Mouse (Mus musculus): ENCODE data around the gene Tmem104.

Tmem104 gene

DNA sequence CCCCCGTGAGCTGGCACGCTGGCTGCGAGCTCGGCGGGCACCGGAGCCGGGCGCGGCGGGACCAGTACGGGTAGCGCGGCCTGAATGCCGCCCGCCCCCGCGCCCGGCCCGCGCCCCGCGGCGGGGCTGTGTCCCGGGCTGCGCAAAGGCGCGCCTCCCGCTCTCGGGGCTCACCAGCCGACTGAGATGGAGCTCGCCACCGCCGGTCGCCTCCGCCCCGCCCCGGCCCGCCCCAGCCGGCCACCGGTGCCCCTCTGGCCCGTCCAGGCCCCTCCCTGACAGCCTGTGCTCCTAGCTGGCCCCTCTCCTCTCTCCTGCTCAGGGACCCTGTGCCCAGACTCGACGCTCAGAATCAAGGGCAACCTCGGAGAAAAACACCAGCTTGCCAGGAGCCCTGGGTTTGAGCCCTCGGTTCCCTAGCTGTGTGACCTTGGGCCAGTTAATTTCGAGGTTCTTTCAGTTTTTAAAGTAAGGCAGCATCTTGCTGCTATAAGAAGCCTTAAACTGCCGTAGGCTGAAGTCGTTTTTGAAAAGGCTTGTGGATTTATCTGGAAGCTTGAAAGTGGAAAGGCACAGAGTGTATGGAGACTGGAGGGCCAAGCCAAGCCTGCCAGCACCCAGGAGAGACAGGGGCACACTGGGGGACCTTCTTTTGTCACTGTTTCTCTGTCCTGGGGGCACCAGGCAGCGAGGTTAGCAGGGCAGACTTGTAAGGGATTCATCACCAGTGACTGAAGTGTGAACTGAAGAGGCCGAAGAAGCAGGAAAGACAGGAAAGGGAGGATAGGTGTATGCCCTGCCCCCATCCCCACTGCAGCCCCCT is 80.0 kb downstream of the Tmem104 start, which contains the start of gene Grin2c:
Gene Grin2c (minus strand): TSS at position 183 of the 823 bp plus-strand sequence.
- no peak for DNase-seq

DNA sequence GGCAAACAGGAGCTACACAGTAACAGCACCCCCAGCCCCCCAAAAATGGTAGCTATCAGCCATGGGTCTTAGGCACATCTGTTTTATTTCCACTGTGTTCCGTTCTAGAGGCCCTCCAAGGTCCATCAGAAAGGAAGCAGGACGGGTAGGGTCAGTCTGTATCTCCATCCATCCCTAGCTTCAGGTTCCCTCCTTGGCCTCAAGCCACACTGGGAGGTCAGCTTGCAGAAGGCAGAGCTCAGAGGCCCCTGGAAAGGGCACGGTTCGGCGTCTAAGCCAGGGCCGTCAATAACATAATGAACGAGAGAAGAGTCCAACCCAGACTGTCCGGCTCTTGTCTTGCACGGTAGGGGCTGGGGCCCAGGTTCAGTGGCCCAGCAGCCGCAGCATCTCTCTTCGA is 80.7 kb downstream of the Tmem104 start:
- no peak for DNase-seq

DNA sequence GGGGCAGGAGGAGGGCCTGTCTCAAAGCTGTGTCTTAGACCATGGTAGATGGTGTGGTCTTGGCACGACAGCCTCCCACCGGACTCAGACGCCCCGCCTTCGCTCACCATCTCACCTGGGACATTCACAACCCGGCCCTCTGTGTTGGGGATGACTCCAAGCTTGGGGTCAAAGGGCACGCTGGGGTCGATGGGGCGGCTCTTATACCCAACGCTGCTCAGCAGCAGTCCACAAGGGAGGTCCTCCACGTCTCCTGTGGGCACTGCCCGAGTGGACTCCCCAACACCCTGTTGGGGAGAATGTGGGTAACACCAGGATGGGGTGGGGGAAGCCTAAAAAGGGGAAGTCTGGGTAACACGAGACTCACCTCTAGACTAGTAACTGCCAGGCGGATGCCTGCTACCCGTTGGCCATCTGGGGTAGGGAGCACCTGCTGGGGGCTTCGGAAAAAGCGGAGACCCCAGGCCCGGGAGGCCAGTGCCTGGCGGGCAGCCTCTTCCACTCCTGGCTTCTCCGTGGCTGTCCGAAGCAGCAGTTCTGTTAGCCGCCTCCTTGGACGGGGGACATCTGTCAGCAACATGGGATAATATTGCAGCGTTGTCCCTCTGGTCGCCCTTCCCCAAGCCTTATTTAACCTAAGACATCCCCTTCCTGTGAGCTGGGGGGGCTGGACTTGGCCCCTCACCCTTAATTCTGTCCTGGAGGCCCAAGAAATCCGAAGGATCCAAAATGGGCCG is 82.2 kb downstream of the Tmem104 start:
- no peak for DNase-seq

DNA sequence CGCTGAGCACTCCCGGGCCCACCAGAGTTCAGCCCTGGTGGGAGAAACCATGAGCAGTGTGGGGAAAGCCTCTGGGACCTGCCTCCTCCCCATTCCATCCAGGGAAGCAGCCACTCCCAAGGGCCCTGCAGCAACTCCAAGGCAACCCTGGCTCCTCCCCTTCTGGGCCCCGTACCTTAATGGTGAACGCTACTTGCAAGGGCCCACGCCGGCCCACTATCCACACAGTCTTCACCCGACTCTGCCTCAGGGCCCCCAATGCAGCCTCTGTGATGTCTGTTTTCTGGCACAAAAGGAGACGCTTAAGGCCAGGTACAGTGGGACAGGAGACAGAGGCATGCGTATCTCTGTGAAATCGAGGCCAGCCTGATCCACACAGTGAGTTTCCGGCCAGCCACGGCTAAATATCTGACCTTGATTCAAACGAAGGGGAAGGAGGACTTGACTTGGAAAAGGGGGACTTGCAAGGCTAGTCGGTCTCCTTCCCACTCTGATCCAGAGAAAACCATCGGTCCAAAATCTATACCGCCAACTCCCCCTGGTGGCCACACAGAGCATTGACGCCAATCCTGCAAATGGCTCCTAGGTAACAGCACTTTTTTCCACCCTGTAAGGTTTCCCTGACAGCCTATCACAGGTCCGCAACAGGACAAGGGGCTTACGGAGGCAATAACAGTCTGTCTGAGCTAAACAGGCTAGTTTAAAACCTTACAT is 83.0 kb downstream of the Tmem104 start:
- peak; percentile 84 for DNase-seq

DNA sequence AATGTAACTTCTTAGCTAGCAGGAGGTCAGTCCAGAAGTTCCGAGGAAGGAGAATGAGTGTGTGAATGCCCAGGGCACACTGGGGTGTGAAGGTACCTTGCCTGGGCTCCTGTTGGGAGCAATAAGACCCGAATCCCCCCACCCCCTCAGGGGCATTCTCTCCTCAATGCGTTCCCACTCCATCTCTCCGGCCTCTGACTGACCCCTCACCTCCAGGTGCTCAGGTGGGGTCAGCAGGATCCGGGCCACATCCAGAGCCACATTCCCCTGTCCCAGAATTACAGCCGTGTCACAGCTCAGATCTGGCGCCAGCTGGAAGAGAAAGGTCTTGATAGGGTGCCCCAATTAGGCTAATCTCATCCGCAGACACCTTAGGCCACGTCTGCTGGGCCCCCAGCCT is 83.8 kb downstream of the Tmem104 start:
- no peak for DNase-seq

DNA sequence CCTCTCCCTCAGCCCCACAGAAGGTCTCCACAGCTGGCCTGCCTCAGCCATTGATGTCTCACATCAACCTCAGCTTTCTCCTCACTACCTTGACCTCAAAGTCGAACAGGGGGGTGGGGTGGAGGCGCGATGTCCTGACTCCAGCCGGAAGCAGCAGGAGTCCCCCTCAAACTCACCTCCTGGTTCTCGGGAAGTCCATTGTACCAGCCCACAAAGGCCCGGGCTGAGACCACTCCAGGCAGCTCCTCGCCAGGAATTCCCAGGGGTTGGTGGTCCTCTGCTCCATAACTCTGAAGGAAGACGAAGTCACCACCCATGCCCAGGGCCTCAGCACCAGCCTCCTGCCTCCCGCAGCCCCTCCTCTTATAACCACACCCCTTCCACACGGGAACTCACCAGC is 84.2 kb downstream of the Tmem104 start:
- DNase-seq: no peak

DNA sequence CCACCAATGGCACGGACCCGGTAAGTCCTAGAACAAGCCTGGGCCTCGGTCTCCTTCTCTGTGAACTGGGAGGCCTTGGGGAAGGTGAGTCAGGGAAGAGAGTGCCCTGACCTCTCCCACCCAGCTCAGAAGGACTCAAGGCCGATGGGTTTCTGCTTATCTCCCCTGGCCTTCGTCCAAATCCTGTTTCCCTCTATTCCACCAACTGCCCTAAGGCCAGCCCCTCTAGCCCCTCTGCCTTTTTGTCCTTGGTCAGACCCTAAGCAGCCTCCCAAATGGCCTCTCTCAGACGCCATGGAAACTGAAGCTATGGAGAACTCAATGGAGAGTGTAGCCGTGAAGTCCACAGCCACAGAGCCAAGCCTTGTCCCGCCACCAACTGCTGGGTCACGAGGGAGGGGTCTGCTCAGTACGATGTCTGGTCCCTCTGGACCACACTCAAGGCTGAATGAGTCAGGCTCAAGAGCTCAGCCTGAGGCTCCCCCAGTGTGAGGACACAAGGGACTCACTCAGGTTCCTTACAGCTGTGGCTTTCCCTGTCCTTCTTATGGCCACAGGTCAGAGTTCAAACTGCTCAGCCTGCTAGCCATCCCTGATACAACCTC is 85.7 kb downstream of the Tmem104 start:
- DNase-seq: no peak

DNA sequence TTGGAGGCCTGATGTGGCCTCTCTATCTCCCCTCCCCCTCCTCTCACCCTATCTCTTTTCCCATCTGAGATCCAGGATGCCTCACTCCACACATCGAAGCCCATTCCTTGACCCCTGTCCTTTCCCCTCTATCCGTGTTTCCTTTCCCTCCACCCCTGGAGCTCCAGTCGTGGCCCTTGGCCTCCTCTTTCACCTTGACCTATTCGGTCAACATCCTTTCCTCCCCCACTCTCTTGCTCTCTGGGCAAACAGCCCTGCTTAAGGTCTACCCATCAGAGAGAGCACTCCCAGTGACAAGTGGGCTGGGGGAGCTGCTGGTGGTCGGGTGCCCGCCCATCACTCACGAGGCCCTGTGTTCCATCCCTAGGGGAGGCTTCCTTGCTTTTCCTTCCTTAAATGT is 86.4 kb downstream of the Tmem104 start:
- no peak for DNase-seq

DNA sequence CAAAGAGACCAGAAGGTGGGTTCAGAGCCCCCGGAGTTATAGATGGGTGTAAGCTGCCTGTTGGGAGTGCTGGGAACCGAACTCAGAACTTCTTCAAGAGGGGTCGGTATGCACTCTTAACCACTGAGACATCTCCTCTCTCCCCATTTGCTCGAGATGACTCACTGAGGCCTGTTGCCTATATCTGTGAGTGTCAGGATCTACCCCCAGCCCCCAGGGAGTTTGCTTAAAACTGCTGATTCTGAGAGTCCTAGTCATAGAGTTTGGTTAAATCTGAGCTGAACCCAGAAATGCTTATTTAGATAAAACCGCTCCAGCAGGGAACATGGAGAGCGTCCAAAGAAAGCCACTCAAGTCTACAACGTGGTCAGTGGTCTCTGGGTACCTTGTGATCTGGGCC is 86.9 kb downstream of the Tmem104 start:
- DNase-seq: no peak

DNA sequence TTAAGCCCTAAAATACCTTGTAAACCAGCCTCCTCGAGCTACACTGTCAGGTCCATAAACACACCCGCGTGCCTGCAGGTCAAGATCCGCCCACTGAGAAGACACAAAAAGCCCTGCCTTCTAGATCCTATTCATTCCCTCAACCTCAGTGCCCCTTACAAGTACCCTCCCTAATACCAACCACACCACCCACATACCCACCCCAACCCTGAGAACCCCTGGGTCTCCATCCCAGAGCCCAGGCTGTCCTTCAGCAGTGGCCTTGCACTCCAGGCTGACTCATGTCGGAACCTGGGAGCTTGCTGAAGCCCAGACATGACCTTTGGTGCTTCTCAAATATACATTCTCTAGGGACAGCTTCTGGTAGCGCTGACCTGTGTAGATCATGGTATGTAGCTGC is 87.5 kb downstream of the Tmem104 start:
- no peak for DNase-seq

DNA sequence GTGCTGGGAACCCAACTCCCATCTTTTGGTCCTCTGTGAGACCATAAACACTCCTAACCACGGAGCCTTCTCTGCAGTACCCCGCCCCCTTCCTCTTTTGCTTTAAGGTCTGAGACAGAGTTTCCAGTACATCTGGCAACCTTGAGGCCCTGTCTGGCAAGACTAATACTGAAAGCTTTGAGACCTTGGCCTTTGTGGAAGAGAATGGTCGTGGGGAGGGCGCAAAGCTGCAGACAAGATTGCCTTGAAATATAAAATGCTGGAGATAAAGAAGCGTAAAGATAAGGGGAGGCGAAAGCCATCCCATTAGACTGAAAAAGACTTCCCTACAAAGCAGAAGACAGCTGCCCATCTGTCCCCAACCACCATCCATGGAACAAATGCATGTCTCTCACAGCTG is 88.2 kb downstream of the Tmem104 start:
- DNase-seq: no peak

DNA sequence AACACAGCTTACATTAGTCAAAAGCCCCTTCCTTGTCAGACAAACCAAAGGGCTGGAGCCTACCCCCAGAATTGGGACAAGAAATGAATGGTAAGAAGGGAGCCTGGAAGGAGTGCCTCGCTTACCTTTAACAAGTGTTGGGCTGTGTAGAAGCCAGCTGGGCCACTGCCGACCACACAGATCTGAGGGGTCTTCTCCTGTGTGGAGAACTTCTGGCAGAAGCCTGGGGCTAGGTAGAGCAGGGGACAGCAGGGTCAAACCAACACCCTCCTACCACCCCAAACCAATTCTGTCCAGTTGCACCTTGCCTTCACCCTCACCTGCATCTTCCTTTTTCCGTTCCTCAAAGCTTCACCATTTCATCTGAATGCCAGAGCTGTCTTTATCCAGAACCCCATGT is 88.7 kb downstream of the Tmem104 start:
- DNase-seq: no peak

DNA sequence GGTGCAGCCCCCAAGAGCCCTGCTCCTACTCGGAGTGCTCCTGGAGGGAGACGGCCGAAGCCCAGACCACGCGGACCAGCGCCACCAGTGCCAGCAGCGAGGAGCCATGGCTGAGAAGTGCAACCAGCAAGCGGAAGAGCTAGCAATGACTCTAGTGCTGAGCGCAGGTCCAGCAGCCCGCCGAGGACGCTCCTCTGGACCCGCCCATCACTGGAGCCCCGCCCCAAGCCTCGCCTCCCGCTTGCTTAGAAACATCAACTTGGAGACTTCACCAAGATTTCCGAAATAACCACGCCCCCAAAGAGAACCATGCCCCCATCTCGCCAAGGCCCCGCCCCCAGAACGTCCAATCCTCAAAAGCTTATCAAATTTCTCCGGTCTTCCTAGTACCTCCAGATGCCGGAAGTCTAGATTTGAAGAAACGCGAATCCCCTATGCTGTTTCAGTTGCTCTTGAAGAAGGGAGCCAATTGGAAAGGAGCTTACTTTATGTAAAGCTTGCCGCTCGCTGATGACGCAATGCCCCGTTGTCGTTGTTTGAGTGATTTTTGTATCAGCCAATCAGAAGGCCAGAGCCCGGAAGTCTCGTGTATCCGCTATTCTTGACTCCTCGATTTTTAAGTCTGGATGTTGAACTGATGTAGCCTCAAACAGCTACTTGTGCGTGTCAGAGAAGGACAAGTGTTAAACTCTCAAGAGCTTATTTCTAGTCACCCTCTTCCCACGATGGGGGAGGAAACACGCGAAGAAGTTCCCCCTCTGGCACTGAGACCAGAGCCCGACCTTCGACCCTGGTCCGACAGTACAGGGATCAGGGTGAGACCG is 89.7 kb downstream of the Tmem104 start, which contains the start of gene Fdxr:
Gene Fdxr (minus strand): TSS at position 271 of the 824 bp plus-strand sequence.
- peak; percentile 100 for DNase-seq

DNA sequence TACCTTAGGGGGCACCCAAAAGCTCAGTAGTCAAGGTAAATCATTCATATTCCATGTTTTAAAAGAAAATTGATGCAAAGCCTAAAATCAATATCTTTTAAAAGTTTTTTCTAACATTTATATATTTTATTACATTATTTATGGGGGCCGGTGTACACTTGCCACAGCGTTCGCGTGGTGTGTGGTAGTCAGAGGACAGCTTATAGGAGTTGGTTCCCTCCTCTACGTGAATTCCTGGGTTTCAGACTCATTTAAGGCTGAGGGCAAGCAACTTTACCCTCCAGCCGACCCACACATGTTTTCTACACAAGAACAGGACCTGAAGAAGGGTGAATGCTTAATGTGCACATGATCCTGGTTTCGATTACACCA is 90.3 kb downstream of the Tmem104 start:
- DNase-seq: no peak

DNA sequence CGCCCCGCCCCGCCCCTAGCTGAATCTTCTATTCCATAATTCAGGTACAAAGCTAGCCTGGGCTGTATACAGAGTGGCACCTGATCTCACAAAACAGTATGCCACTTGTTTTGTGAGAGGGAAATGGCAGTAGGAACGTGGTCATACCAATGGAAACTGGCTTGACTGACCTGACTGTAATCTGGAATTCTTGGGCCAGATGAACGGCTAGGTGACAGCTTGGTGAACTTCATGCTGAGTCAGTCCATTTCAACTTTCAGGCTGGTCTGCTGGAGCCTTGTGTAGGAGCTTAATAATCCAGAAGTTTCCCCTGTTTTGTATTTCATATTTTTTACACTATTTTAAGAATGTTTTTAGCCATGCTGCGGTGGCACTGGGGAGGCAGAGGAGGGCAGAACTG is 90.9 kb downstream of the Tmem104 start:
- no peak for DNase-seq

DNA sequence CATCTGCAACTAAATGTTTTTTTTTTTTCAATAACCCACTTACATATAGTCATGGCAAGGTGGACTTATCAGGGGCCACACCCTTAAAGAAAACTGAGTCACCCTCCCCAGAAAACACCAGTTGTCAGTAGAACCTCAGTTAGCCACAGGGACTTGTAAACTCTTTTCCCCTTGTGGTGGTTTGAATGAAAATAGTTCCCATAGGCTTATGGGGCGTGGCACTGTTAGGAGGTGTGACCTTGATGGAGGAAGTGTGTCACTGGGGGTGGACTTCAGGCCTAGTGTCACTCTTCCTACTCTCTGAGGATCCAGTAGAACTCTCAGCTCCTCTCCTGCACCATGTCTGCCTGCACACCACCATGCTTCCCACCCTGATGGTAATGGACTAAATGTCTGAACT is 92.4 kb downstream of the Tmem104 start:
- no peak for DNase-seq

DNA sequence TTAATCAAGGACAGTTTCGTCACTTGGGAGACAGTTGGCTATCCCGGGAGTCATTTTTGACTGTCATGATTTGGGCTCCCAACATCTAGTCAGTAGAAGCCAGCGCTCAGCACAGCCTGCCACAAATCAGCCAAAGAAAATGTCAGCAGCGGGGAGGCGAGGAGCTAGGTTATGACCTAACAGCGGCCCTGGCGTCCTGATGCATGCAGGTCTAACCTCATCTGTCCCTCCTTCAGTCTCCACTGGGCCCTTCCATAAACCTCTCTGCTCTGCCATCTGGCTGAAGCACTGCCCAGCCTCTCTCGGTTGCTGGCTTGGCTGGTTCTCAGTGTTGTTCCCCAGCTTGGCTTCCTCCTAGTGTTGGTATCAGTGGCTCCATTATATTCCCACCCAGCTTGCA is 95.0 kb downstream of the Tmem104 start:
- DNase-seq: no peak

DNA sequence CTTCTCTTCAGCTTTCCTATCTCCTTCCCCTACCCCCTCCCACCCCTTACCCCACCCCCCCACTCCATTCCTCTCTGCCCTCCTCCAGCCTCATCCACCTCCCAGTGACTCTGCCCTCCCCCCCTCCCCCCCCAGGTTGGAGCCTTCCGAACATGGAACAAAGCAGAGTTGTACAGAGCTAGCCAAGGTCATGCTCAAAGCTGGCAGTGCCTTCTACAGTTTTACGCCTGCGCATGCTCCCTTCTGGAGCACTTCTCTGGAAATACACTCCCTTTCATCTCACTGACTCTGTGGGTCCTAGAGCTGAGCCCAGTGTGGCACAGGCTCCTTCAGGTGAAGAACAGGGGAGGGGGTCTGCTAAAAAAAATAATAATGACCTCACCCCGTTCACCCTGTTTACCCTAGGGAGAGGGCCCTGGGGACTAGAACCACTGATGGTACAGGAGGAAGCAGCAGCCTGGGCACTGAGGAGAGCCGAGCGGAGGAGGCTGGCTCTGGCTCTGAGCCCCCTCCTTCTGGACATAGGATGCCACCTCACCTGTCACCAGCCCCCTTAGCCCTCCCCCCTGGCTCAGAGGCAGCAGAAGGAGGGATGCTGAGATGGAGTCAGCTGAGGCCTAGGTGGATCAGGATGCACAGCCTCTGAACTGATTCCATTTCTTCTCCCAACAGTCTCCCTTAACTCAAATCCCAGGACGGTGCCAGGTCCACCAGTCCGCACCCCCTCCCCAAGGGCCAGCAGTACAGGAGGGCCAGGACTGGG is 95.6 kb downstream of the Tmem104 start:
- DNase-seq: no peak

DNA sequence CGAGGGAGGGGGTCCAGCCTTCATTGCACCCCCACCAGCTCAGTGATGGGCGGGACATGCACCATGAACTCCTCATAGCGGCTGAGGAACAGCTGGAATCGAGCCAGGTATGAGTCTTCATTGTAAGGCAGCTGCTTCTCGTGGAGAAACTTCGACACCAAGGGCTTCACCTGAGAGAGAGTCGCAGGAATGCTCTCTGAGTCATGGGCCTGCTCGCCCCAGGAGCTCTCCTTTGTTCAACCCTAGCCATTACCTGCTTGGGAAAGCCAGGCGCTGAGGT is 96.1 kb downstream of the Tmem104 start:
- no peak for DNase-seq

DNA sequence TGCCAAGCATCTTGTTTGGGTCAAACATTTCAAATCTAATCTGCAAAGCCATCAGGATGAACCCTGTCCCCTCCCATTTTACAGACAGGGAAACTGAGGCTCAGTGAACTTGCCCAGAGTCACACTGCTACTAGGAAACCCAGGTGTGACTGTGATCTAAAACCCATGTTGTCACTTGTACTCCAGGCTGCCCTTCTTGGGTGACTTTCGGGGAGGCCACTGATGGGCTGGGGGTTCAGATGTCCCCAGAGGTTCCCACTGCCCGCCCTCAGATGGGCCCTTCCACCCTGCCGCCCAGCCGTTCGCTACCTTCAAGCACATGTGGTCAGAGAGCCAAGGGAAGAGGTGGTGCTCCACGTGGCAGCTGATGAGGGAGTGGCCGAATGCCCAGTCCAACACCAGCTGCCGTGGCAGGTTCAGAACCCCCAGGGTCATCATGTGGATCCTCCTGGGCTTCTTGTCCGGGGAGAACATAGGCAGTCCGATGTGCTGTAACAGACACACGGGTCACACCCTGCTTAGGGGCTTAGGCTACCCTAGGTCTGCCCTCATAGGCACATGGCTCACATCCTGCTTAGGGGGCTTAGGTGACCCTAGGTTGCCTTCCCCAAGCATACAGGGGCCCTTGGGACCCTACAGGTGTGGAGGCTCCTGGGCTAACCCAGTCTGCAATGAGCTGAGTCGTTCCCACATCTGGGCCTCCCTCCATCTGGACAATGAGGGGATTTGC is 96.8 kb downstream of the Tmem104 start:
- DNase-seq: no peak

DNA sequence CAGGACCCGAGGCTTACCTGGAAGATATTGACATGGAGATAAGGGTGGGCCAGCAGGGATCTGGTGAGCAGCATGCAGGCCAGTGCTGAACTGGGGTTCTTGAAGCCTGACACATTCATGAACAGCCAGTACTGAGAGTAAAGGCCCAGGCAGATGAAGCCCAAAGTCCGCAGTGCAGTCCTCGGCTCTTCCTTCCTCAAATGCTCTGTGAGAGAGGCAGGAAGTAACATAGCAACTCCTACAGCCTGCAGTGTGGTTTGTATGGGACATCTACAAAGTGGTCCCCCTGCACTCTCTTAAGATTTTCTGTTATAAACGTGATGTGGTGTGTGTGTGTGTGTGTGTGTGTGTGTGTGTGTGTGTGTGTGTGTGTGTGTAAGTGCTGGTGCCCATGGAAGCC is 98.0 kb downstream of the Tmem104 start:
- no peak for DNase-seq

All from kidney, adult 9 months (tissue).